Mouse (Mus musculus) liver, adult 2 months (tissue): Measurements from ENCODE around the gene Jarid2. TPM values are rescaled to one million over a fixed set of nuclear protein-coding genes. Genes with fewer than 3 reads are reported as not detected.
"Not testable (repeated sequence)": the region's sequence is repeated elsewhere in the genome, so short reads cannot be mapped to it uniquely, and the experiment has no call there.

Experiments
- DNase-seq: peaks from one replicate; pipeline ENCODE4 v3.0.0-alpha.2; 2011; ENCODE audit warnings: low read depth, low spot score; ENCODE audit errors: extremely low read depth
- H3K27ac ChIP-seq: fragments of 200-500 bp; replicated peaks from 2 replicates; pipeline ENCODE4 v1.5.1; 2012; ENCODE audit warnings: low read depth, mild to moderate bottlenecking, control low read depth, inconsistent platforms, low read length; ENCODE audit not compliant: insufficient read depth
- H3K27me3 ChIP-seq: fragments of 200-500 bp; 2 replicates; pipeline ENCODE4 v1.6.1; 2012; ENCODE audit warnings: mild to moderate bottlenecking, moderate library complexity, low read length, inconsistent platforms; ENCODE audit not compliant: control insufficient read depth, insufficient read depth
- H3K36me3 ChIP-seq: fragments of 200-500 bp; 2 replicates; pipeline ENCODE4 v1.6.1; 2012; ENCODE audit warnings: low read length, inconsistent platforms; ENCODE audit not compliant: control insufficient read depth, insufficient read depth
- H3K4me1 ChIP-seq: fragments of 200-500 bp; 2 replicates; pipeline ENCODE4 v1.6.1; 2011; ENCODE audit warnings: low read length; ENCODE audit not compliant: control insufficient read depth, insufficient read depth
- H3K4me3 ChIP-seq: fragments of 200-500 bp; 2 replicates; pipeline ENCODE4 v1.5.1; 2011; ENCODE audit warnings: low read depth, mild to moderate bottlenecking, control low read depth, low read length, moderate library complexity; ENCODE audit not compliant: insufficient read depth
- H3K79me2 ChIP-seq: fragments of 200-500 bp; 2 replicates; pipeline ENCODE4 v1.6.1; 2012; ENCODE audit warnings: inconsistent platforms, mild to moderate bottlenecking, low read length, moderate library complexity; ENCODE audit not compliant: control insufficient read depth, insufficient read depth
- H3K9ac ChIP-seq: fragments of 200-500 bp; 2 replicates; pipeline ENCODE4 v1.6.1; 2012; ENCODE audit warnings: low read depth, mild to moderate bottlenecking, control low read depth, inconsistent platforms, low read length
- CTCF ChIP-seq: fragments of 200-500 bp; IDR thresholded peaks from 2 replicates; pipeline ENCODE4 v1.5.1; 2011; ENCODE audit warnings: low read depth, low read length, control low read depth
- POLR2A ChIP-seq: fragments of 200-500 bp; IDR thresholded peaks from 2 replicates; pipeline ENCODE4 v1.6.1; 2011; ENCODE audit warnings: low read length, control low read depth; ENCODE audit not compliant: insufficient read depth; ENCODE audit errors: extremely low read depth
- WGBS: fragments of 180-500 bp; shearing (Covaris S2); methylation state at CpG from one replicate; pipeline ENCODE4 v1.1.7; 2018; 5-methylcytosine and 5-hydroxymethylcytosine counted together
- polyA plus RNA-seq: library from polyadenylated mRNA; depleted of rRNA; stranded (reverse); fragments of >200 nt; gene quantifications from 2 replicates; pipeline ENCODE4 v1.2.3, GENCODE M21; 2012
- total RNA-seq: library from RNA; depleted of rRNA; stranded (reverse); fragments of >200 nt; gene quantifications from 2 replicates; pipeline ENCODE4 v1.2.3, GENCODE M21; 2014

Jarid2 gene
- total and polyA plus RNA-seq, 2 experiments: 2.9 to 5.7 TPM

- no peak overlapping the region for H3K27ac ChIP-seq
- no peaks in the 10 kb centered on the region for H3K36me3 ChIP-seq
- H3K27me3 ChIP-seq: no peaks in the 10 kb centered on the region
- H3K79me2 ChIP-seq: no peaks in the 10 kb centered on the region
- H3K4me1 ChIP-seq: no peaks in the 10 kb centered on the region
- no peak for DNase-seq
- H3K4me3 ChIP-seq: no peak overlapping the region
- TF ChIP-seq POLR2A (no peak), CTCF (no peak)
- WGBS: 88% methylated on average over 8 of the region's 8 CpGs
- no peak overlapping the region for H3K9ac ChIP-seq
These were observed 19.4 kb upstream of the Jarid2 start for GRCm38 (mm10) chr13:44709747-44710480.

- DNase-seq: no peak
- H3K9ac ChIP-seq: no peak overlapping the region
- TF ChIP-seq CTCF (no peak), POLR2A (no peak)
- H3K79me2 ChIP-seq: no peaks in the 10 kb centered on the region
- no peaks in the 10 kb centered on the region for H3K36me3 ChIP-seq
- H3K4me3 ChIP-seq: no peak overlapping the region
- H3K27me3 ChIP-seq: no peaks in the 10 kb centered on the region
- WGBS: 84% methylated on average over 5 of the region's 5 CpGs
- no peaks in the 10 kb centered on the region for H3K4me1 ChIP-seq
- no peak overlapping the region for H3K27ac ChIP-seq
These were observed 18.2 kb upstream of the Jarid2 start for GRCm38 (mm10) chr13:44711062-44711461.

DNA sequence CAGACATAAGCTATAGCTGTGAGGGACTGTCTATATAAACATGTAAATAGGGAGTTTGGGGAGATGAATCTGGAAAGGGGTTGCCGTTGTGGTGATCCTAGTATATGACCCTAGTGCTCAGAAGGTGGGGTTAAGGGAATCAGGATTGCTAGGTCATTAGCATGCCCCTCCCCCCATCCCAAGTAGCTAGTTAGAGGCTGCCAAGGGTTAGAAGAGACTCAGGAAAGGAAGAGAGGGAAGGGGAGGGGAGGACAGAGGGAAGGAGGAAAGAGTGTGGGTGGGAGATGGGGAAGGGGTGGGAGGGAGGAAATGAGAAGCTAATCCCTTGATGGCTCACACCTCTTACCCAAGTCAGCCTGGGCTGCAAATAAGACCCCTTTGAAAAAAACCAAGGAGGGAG, 17.4 kb upstream of the Jarid2 start:
- Histone ChIP-seq H3K27me3 (no peaks in the 10 kb centered on the region), H3K36me3 (no peaks in the 10 kb centered on the region), H3K4me1 (no peaks in the 10 kb centered on the region), H3K9ac (no peak overlapping the region), H3K4me3 (no peak overlapping the region), H3K79me2 (no peaks in the 10 kb centered on the region), H3K27ac (no peak overlapping the region)
- no peak for TF ChIP-seq POLR2A
- no peak for TF ChIP-seq CTCF
- 76% methylated on average over 1 of the region's 1 CpGs for WGBS
- no peak for DNase-seq

GRCm38 (mm10) chr13:44715187-44715885, 13.9 kb upstream of the Jarid2 start:
- H3K4me1 ChIP-seq: no peaks in the 10 kb centered on the region
- DNase-seq: no peak
- H3K27me3 ChIP-seq: no peaks in the 10 kb centered on the region
- H3K9ac ChIP-seq: no peak overlapping the region
- no peak overlapping the region for H3K27ac ChIP-seq
- H3K36me3 ChIP-seq: no peaks in the 10 kb centered on the region
- no peak for TF ChIP-seq CTCF
- TF ChIP-seq POLR2A: no peak
- H3K79me2 ChIP-seq: no peaks in the 10 kb centered on the region
- 71% methylated on average over 10 of the region's 10 CpGs for WGBS
- H3K4me3 ChIP-seq: no peak overlapping the region

DNA sequence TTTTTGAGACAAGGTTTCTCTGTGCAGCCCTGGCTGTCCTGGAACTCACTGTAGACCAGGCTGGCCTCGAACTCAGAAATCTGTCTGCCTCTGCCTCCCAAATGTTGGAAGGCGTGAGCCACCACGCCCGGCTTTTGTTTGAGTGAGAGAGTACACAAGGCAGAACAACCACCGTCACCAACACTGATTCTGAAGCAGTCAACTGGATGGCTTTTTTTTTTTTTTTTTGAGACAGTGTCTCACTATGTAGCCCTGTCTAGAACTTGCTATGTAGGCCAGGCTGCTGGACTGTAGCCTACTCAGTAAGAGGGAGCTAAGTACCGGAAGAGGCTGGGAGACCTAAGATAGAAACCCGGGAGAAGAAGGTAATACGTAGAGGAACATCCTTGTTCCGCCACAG, 11.4 kb upstream of the Jarid2 start:
- WGBS: 95% methylated on average over 9 of the region's 9 CpGs
- H3K27ac ChIP-seq: no peak overlapping the region
- no peak for TF ChIP-seq CTCF
- no peak for TF ChIP-seq POLR2A
- H3K27me3 ChIP-seq: no peaks in the 10 kb centered on the region
- no peaks in the 10 kb centered on the region for H3K4me1 ChIP-seq
- H3K36me3 ChIP-seq: no peaks in the 10 kb centered on the region
- H3K79me2 ChIP-seq: no peaks in the 10 kb centered on the region
- H3K4me3 ChIP-seq: no peak overlapping the region
- H3K9ac ChIP-seq: no peak overlapping the region
- no peak for DNase-seq

DNA sequence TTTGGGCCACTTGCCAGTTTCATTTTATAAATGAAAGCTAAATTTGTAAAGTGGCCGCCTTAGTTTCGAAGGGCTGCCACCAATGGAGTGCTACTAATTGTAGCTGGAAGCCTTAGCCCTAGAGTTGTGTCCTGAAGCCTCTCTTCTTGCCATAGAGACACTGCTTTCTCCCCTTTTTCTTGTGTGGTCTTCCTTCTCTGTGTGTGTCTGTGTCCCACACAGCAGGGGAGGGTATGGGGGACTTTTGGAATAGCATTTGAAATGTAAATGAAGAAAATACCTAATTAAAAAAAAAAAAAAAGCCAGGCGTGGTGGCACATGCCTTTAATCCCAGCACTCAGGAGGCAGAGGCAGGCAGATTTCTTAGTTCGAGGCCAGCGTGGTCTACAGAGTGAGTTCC, 10.8 kb upstream of the Jarid2 start:
- WGBS: 94% methylated on average over 5 of the region's 5 CpGs

More for the DNA sequence above, 10.8 kb upstream of the Jarid2 start:
- H3K9ac ChIP-seq, H3K4me1 ChIP-seq, H3K4me3 ChIP-seq, DNase-seq, H3K79me2 ChIP-seq, H3K36me3 ChIP-seq, H3K27ac ChIP-seq, H3K27me3 ChIP-seq: not testable (repeated sequence)
